Mouse (Mus musculus) MEL (cell line): Measurements from ENCODE around the gene Fam171a2. TPM values are rescaled to one million over a fixed set of nuclear protein-coding genes. Genes with fewer than 3 reads are reported as not detected.

Experiments
- DNase-seq: peaks from one replicate; pipeline ENCODE4 v3.0.0; 2011; ENCODE audit warnings: low read depth, low spot score
- H3K27ac ChIP-seq: 2 replicates; pipeline ENCODE4 v1.5.1; 2012; ENCODE audit warnings: low read depth, mild to moderate bottlenecking, control low read depth, low read length, moderate library complexity; ENCODE audit not compliant: control insufficient read depth
- H3K27me3 ChIP-seq, 2 experiments: fragments of 150-350 bp in 1 of 2; sonication (generic) in 1 of 2; 2 replicates each; pipeline ENCODE4 v1.6.1; 2012; ENCODE audit warnings: low read length in 2 of 2, mild to moderate bottlenecking in 2 of 2, improper control_type of control experiment in 1 of 2, moderate library complexity in 1 of 2; ENCODE audit not compliant: insufficient read depth in 2 of 2, control insufficient read depth in 1 of 2
- H3K36me3 ChIP-seq, 2 experiments: 2 replicates each; pipeline ENCODE4 v1.6.1; 2012 to 2014; ENCODE audit warnings: low read length in 2 of 2, improper control_type of control experiment in 1 of 2, inconsistent platforms in 1 of 2, mild to moderate bottlenecking in 1 of 2; ENCODE audit not compliant: insufficient read depth in 2 of 2, control insufficient read depth in 1 of 2
- H3K4me1 ChIP-seq, 2 experiments: fragments of 150-350 bp in 1 of 2; sonication (generic) in 1 of 2; 2 replicates each; pipeline ENCODE4 v1.6.1; 2012; ENCODE audit warnings: low read length in 2 of 2, improper control_type of control experiment in 1 of 2, mild to moderate bottlenecking in 1 of 2; ENCODE audit not compliant: insufficient read depth in 2 of 2, control insufficient read depth in 1 of 2
- H3K4me3 ChIP-seq, 2 experiments: fragments of 150-350 bp in 1 of 2; sonication (generic) in 1 of 2; 2 replicates each; pipeline ENCODE4 v1.5.1; 2012; ENCODE audit warnings: low read depth in 2 of 2, low read length in 2 of 2, mild to moderate bottlenecking in 2 of 2, moderate library complexity in 2 of 2, control low read depth in 1 of 2, improper control_type of control experiment in 1 of 2; ENCODE audit not compliant: control insufficient read depth in 1 of 2, insufficient read depth in 1 of 2
- H3K79me2 ChIP-seq: 2 replicates; pipeline ENCODE4 v1.6.1; 2012; ENCODE audit warnings: mild to moderate bottlenecking, low read length, moderate library complexity; ENCODE audit not compliant: control insufficient read depth, poor library complexity, insufficient read depth
- H3K9ac ChIP-seq: 2 replicates; pipeline ENCODE4 v1.6.1; 2012; ENCODE audit warnings: low read depth, mild to moderate bottlenecking, control low read depth, low read length, moderate library complexity; ENCODE audit not compliant: control insufficient read depth, poor library complexity, severe bottlenecking
- H3K9me3 ChIP-seq: fragments of 150-350 bp; sonication (generic); replicated peaks from 2 replicates; pipeline ENCODE4 v1.6.1; 2012; ENCODE audit warnings: mild to moderate bottlenecking, low read length, improper control_type of control experiment, moderate library complexity; ENCODE audit not compliant: insufficient read depth
- CHD1 ChIP-seq: IDR thresholded peaks from 2 replicates; pipeline ENCODE4 v1.6.1; 2012; ENCODE audit warnings: low read depth, mild to moderate bottlenecking, inconsistent platforms, low read length, improper control_type of control experiment
- CHD2 ChIP-seq: IDR thresholded peaks from 2 replicates; pipeline ENCODE4 v1.6.1; 2011; ENCODE audit warnings: low read length, improper control_type of control experiment
- CTCF ChIP-seq, 3 experiments: IDR thresholded peaks in 2 of 3; conservative IDR thresholded peaks in 1 of 3; 2 replicates each; pipeline ENCODE4 v1.5.1; 2011 to 2012; ENCODE audit warnings: low read length in 3 of 3, low read depth in 2 of 3, mild to moderate bottlenecking in 2 of 3, improper control_type of control experiment in 1 of 3, inconsistent platforms in 1 of 3, mixed read lengths in 1 of 3, moderate library complexity in 1 of 3; ENCODE audit not compliant: control insufficient read depth in 1 of 3, insufficient read depth in 1 of 3, poor library complexity in 1 of 3, severe bottlenecking in 1 of 3
- ELF1 ChIP-seq: IDR thresholded peaks from 2 replicates; pipeline ENCODE4 v1.6.1; 2014; ENCODE audit warnings: low read depth, mild to moderate bottlenecking, inconsistent platforms, low read length, improper control_type of control experiment, moderate library complexity
- GABPA ChIP-seq: IDR thresholded peaks from 2 replicates; pipeline ENCODE4 v1.6.1; 2012; ENCODE audit warnings: low read depth, mild to moderate bottlenecking, inconsistent platforms, low read length, improper control_type of control experiment, moderate library complexity
- HCFC1 ChIP-seq: IDR thresholded peaks from 2 replicates; pipeline ENCODE4 v1.6.1; 2012; ENCODE audit warnings: low read depth, mild to moderate bottlenecking, inconsistent platforms, low read length, improper control_type of control experiment, moderate library complexity
- JUND ChIP-seq: IDR thresholded peaks from 2 replicates; pipeline ENCODE4 v1.6.1; 2011; ENCODE audit warnings: low read depth, mild to moderate bottlenecking, improper control_type of control experiment, low read length
- MAX ChIP-seq: IDR thresholded peaks from 2 replicates; pipeline ENCODE4 v1.6.1; 2011; ENCODE audit warnings: low read length, improper control_type of control experiment
- MXI1 ChIP-seq: IDR thresholded peaks from 2 replicates; pipeline ENCODE4 v1.6.1; 2011; ENCODE audit warnings: mild to moderate bottlenecking, low read depth, low read length, improper control_type of control experiment
- NELFE ChIP-seq: IDR thresholded peaks from 2 replicates; pipeline ENCODE4 v1.6.1; 2011; ENCODE audit warnings: low read depth, low read length, improper control_type of control experiment
- NRF1 ChIP-seq: IDR thresholded peaks from 2 replicates; pipeline ENCODE4 v1.6.1; 2014; ENCODE audit warnings: low read depth, mild to moderate bottlenecking, inconsistent platforms, low read length, improper control_type of control experiment, moderate library complexity; ENCODE audit not compliant: poor library complexity, insufficient read depth, severe bottlenecking
- POLR2AphosphoS2 ChIP-seq: IDR thresholded peaks from 2 replicates; pipeline ENCODE4 v1.6.1; 2011; ENCODE audit warnings: low read length, improper control_type of control experiment
- POLR2AphosphoS5 ChIP-seq: IDR thresholded peaks from 2 replicates; pipeline ENCODE4 v1.6.1; 2012; ENCODE audit warnings: low read depth, borderline replicate concordance, mild to moderate bottlenecking, inconsistent platforms, low read length, moderate library complexity, mixed read lengths
- RAD21 ChIP-seq: IDR thresholded peaks from 2 replicates; pipeline ENCODE4 v1.6.1; 2011; ENCODE audit warnings: mild to moderate bottlenecking, low read depth, low read length, improper control_type of control experiment
- RCOR1 ChIP-seq: IDR thresholded peaks from 2 replicates; pipeline ENCODE4 v1.6.1; 2012; ENCODE audit warnings: low read depth, mild to moderate bottlenecking, inconsistent platforms, low read length, improper control_type of control experiment
- SIN3A ChIP-seq: IDR thresholded peaks from 2 replicates; pipeline ENCODE4 v1.6.1; 2012; ENCODE audit warnings: low read length, improper control_type of control experiment, inconsistent platforms
- SMC3 ChIP-seq: IDR thresholded peaks from 2 replicates; pipeline ENCODE4 v1.6.1; 2011; ENCODE audit warnings: low read depth, low read length, improper control_type of control experiment
- TAL1 ChIP-seq: IDR thresholded peaks from 2 replicates; pipeline ENCODE4 v1.6.1; 2012; ENCODE audit warnings: mild to moderate bottlenecking, inconsistent platforms, low read length, moderate library complexity, mixed read lengths
- TCF12 ChIP-seq: IDR thresholded peaks from 2 replicates; pipeline ENCODE4 v1.6.1; 2014; ENCODE audit warnings: low read depth, mild to moderate bottlenecking, inconsistent platforms, low read length, improper control_type of control experiment, moderate library complexity
- UBTF ChIP-seq: IDR thresholded peaks from 2 replicates; pipeline ENCODE4 v1.6.1; 2012; ENCODE audit warnings: low read depth, mild to moderate bottlenecking, inconsistent platforms, low read length, improper control_type of control experiment, moderate library complexity, borderline replicate concordance; ENCODE audit not compliant: insufficient read depth
- USF1 ChIP-seq: IDR thresholded peaks from 2 replicates; pipeline ENCODE4 v1.6.1; 2014; ENCODE audit warnings: low read depth, mild to moderate bottlenecking, inconsistent platforms, low read length, improper control_type of control experiment, moderate library complexity
- USF2 ChIP-seq, 2 experiments: IDR thresholded peaks; 2 replicates each; pipeline ENCODE4 v1.6.1; 2011 to 2012; ENCODE audit warnings: improper control_type of control experiment in 2 of 2, low read length in 2 of 2, borderline replicate concordance in 1 of 2, inconsistent platforms in 1 of 2, low read depth in 1 of 2, mild to moderate bottlenecking in 1 of 2; ENCODE audit not compliant: insufficient read depth in 1 of 2
- ZC3H11A ChIP-seq: IDR thresholded peaks from 2 replicates; pipeline ENCODE4 v1.6.1; 2012; ENCODE audit warnings: low read depth, mild to moderate bottlenecking, inconsistent platforms, low read length, improper control_type of control experiment
- ZMIZ1 ChIP-seq: IDR thresholded peaks from 2 replicates; pipeline ENCODE4 v1.6.1; 2012; ENCODE audit warnings: low read depth, mild to moderate bottlenecking, inconsistent platforms, low read length, improper control_type of control experiment, moderate library complexity
- polyA plus RNA-seq, 2 experiments: library from polyadenylated mRNA; stranded (reverse) in 1 of 2; unstranded in 1 of 2; fragments of >175 nt in 1 of 2; fragments of >200 nt in 1 of 2; gene quantifications; 2 replicates each; pipeline versions ENCODE4 v1.2.1 to v1.2.4; 2012; ENCODE audit warnings: low replicate concordance in 2 of 2, low read depth in 1 of 2; ENCODE audit not compliant: insufficient read length in 2 of 2, insufficient read depth in 1 of 2, missing spikeins in 1 of 2
- total RNA-seq: library from RNA; depleted of rRNA; stranded (reverse); fragments of 300-350 nt; gene quantifications from 2 replicates; pipeline ENCODE4 v1.2.3, GENCODE M21; 2012

Gene Fam171a2
- total and polyA plus RNA-seq, 3 experiments = 2.0 to 8.8 TPM; not detected in 1

DNA sequence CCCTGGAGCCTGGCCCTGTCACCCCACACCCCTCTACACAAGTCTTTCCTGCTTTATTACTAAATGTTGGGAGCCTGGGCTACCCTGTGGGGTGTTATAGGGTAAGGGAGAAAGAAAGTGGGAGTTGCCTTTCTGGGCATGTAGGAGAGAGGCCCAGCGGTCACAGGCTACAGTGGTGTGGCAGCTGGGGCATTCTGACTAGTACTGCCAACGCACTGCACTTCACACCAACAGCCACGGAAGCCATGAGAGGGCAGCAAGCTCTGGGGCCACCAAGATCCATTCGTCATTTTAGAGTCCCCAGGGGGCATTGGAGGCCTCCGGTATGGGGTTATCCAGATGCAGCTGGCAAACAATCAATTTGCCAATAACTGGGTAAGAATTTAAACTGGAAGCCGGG is 5.4 kb downstream of the Fam171a2 start:
- no peak overlapping the region for H3K9ac ChIP-seq
- no peak for DNase-seq
- H3K36me3 ChIP-seq = peaks cover 0 to 2% of the 10 kb centered on the region in 2 experiments; a peak in 1 of 4 replicates
- H3K27ac ChIP-seq = no peak overlapping the region
- H3K4me3 ChIP-seq = no peak overlapping the region
- H3K4me1 ChIP-seq = peaks cover 4 to 12% of the 10 kb centered on the region in 2 experiments
- H3K27me3 ChIP-seq = no peaks in the 10 kb centered on the region; a peak in 1 of 4 replicates
- TF ChIP-seq MXI1 (no peak), RCOR1 (no peak), TCF12 (no peak), USF2 (IDR thresholded peaks at IDR 0.05; ENCODE audit: borderline replicate concordance in 1 of 2, insufficient read depth in 1 of 2, low read depth in 1 of 2, low read length in 2 of 2) (no peak), POLR2AphosphoS2 (no peak), POLR2AphosphoS5 (no peak), GABPA (no peak), JUND (no peak), USF1 (no peak), NELFE (no peak), ZC3H11A (no peak), MAX (no peak), SMC3 (no peak), HCFC1 (no peak), TAL1 (no peak), CHD2 (no peak), RAD21 (no peak), ZMIZ1 (no peak)
- peaks cover 1% of the 10 kb centered on the region; the same call in 1 of the 2 replicates for H3K79me2 ChIP-seq
- H3K9me3 ChIP-seq = no peaks in the 10 kb centered on the region

DNA sequence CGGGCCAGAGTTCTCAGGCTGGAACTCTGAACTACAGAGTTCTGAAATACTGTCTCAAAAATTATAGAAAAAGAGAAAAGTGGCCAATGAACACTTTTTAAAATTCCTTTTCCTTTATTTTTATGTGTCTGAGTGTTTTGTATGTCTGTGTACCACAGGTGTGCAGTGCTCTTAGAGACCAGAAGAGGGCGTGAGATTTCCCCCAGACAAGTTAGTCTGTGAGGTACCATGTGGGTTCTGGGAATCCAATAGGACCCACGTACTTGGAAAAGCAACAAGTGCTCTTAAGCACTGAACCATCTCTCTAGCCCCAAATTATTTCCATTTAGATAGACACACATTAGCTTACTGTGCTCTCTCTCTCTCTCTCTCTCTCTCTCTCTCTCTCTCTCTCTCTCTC is 6.0 kb downstream of the Fam171a2 start:
- Histone ChIP-seq H3K79me2 (no peaks in the 10 kb centered on the region), H3K9ac (no peak overlapping the region), H3K9me3 (no peaks in the 10 kb centered on the region), H3K27me3 (no peaks in the 10 kb centered on the region), H3K27ac (no peak overlapping the region), H3K4me3 (no peak overlapping the region), H3K4me1 (peaks cover 4 to 11% of the 10 kb centered on the region in 2 experiments), H3K36me3 (peaks cover 0 to 2% of the 10 kb centered on the region in 2 experiments; a peak in 1 of 4 replicates)
- peak; percentile 42 for DNase-seq
- TF ChIP-seq RAD21 (peak; percentile 18), ELF1 (no peak), NRF1 (no peak), CHD1 (no peak), MAX (no peak), ZC3H11A (peak; percentile 31; the same call in 1 of the 2 replicates), SIN3A (0 out of 2 replicates have a peak, but pooled peaks have one; percentile 17), TCF12 (no peak), UBTF (no peak), CTCF (IDR thresholded peaks at IDR 0.05 in 2 of 3, conservative IDR thresholded peaks at IDR 0.05 in 1 of 3; ENCODE audit: control insufficient read depth in 1 of 3, insufficient read depth in 1 of 3, low read depth in 2 of 3, low read length in 3 of 3, poor library complexity in 1 of 3, severe bottlenecking in 1 of 3) (peak; percentile 40 to 61 (median 56)), SMC3 (peak; percentile 60)
